Mouse (Mus musculus) left cerebral cortex, adult 9 months (tissue): Measurements from ENCODE around the gene Fut1.
"Not testable (repeated sequence)": the region's sequence is repeated elsewhere in the genome, so short reads cannot be mapped to it uniquely, and the experiment has no call there.

Source experiments
- DNase-seq, 2 experiments: peaks; one replicate each; pipeline ENCODE4 v3.0.0; 2022; ENCODE audit warnings: low spot score in 2 of 2

Fut1 gene

DNA sequence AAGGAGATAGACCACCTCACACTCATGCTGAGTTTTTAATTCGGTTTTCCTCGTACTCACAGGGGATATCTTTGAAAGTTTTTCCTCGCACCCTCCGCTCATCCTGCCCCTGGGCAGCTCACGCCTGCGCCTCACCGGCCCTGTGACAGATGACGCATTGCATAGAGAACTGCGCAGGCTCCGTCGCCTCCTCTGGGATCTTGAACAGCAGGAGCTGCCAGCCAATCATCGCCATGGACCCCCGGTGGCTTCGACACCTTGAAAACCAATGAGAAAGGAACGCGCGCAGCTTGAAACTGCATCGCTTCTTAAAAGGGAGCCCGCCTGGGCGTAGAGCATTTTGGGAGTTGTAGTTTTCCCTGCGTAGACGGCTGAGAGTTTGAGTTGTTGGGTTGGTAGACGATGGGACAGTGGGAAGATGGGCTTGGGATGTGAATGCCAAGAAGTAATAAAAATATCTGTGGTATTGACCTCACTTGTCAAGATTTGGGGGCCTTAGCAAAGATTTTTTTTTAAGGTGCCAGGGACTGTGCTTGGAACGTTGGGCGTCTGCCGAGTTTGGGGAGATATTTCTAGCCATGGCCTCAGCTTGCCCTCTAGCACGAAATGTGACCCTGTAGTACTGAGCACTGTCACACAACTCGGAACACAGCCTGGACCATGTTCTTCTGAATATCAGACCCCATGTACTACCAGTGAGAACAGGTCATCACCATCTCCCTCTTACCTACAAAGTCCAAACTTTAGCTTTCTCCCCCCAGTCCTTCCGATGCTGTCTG is 21.7 kb downstream of the Fut1 start:
- DNase-seq, result peak; percentile 94 to 97

DNA sequence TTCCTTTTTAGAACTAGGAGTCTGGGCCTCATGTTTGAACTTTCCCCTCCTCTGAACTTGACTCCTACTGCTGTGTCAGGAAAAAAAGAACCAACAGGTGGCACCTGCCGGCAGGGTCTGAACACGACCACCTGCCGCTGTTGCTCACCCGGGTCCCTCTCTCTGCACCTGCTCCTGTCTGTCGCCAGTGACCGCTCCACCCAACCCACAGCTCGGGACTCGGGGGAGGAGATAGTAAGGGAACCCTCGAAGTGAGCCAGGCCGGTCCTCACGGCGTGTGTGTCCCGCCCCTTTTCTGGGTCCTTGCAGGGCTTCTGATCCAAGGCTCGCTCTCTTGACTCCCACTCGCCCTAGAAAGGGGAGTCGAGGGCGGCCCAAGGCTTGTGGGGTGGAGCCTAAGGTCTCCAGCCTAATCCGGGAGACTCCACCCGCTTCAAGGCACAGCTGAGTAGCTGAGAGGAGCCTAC is 22.5 kb downstream of the Fut1 start, which contains the start of gene Mamstr:
TSS of gene Mamstr (plus strand) at position 417 of the 467 bp plus-strand sequence.
- DNase-seq, result no peak

- DNase-seq, result no peak
Observed at GRCm38 (mm10) chr7:45640191-45640957, 23.3 kb downstream of the Fut1 start.

GRCm38 (mm10) chr7:45641391-45642040 is 24.4 kb downstream of the Fut1 start:
- no peak for DNase-seq

GRCm38 (mm10) chr7:45642083-45642482 is 25.0 kb downstream of the Fut1 start:
- no peak for DNase-seq

- DNase-seq, result no peak
Observed at GRCm38 (mm10) chr7:45642503-45643255, 25.6 kb downstream of the Fut1 start.

GRCm38 (mm10) chr7:45643441-45644178 is 26.5 kb downstream of the Fut1 start:
- peak; percentile 95 to 96 for DNase-seq

DNA sequence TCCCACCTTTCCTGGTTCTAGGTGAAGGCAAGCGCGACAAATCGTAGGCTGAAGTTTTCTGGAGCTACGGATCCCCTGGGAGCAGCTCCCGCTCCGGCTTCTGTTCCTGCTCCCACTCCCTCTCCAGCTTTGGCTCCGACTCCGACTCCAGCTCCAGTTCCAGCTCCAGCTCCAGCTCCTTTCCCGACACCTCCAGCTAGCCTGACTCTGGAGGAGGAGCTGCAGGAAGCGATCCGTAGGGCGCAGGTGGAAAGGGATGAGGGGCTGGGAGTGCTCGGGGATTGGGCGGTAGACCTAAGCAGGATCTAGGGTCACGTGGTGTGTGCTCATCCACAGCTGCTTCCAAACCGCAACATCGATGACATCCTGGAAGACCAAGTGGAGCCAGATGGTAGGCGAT is 27.1 kb downstream of the Fut1 start:
- peak; percentile 71 to 81 for DNase-seq

DNA sequence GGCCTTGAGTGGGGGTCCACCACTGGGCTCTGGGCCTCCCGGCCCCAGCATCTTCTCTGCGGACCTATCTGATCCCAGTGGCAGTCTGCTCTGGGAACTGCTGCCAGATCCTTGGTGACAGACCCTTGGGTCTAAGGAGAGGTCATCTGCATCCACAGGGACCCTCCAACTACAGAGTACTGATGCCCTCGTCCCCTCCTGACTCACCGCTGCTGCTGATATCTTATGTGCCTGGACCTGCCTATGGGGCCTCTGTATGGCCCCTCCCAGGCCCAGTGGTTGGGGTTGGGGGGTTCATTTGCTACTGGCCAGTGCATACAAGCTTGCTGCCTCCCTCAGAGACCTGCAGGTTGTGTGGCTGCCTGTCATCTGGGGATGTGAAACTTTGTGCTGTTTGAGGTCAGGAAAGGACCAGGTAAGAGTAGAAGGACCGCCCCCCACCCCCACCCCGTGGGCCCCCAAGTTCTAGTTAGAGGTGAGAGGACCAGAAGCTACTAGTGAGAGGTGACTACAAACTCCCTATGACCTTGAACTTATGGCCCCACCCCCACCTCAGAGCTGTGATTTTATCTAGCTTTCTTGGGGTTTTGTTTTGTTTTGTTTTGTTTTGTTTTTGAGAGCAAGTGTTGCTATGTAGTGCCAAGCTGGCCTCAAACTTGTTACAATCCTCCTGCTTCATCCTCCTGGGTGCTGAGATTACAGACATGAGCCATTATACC is 27.9 kb downstream of the Fut1 start:
- DNase-seq, result no peak

DNA sequence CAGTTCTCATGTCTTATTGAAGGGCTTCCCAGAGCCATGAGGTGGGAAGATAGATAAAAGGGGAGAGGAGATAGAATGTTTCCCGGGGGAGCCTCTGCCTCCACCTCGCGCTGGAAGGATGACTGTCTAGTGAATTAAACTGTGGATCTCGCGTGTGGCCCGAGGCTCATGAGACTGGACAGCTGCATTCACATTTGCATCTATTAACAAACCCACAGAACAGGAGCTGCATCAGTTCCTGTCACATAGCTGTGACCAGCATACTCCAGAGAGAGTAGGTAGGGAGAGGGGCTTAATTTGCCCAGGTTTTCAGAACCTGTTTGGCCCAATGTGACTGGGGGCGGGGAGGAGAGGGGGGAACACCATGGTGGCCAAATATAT is 28.5 kb downstream of the Fut1 start:
- DNase-seq, result no peak

DNA sequence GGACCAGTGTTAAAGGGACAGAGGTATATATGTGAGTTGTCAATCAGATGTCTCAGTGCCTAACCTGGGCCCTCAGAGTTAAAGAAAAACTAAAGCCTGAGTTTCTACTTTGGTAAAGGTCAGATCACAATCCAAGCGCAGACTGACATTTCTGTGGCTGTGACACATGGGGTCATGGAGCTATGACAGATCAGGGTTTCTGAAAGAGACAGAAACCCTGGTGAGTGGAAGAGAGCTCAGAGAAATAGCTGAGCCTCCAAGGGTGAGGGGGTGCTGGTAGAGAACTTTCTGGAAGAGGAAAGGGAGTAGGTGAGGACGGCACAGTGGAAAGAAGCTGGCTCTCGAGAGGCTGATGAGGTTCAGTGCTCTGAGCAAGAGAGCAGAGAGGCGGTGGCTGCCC is 29.6 kb downstream of the Fut1 start:
- no peak for DNase-seq

DNA sequence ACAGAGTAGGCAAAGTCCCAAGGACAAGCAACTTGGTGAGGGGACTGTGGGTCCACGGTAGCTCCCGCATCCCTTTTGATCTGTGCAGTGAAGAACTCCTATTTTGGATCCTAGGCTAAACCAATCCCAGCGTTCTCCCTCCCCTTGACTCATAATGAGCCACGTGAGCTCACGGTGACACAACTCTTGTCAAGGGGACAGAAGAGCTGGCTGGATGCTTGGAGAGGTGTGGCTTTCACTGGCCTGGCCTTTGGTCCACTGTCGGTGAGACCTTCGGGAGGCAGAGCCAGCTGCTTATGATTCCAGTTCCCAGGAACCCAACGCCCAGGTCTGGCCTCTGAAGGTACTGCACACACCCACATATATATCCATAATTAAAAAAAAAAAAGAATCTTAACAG is 32.3 kb downstream of the Fut1 start:
- no peak for DNase-seq

DNA sequence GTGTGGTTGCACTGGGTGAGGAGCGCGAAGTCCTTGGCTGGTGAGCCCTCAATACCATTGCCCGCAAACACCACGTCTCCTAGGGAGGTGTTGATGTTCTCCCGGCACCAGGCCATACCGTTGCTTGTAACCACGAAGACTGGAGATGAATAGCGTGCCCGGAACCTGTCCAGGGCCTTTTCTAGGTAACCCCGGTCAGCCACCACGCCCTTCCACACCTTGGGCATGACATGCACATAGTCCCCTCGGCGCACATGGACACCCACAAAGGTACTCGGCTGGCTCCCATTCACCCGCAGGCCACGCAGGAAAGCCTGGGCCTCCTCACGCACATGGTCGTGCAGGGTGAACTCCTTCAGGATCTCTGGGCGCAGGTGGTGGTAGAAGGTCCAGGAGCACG is 33.4 kb downstream of the Fut1 start:
- not testable (repeated sequence) for DNase-seq

- DNase-seq, result no peak
Observed at GRCm38 (mm10) chr7:45654424-45655047, 37.4 kb downstream of the Fut1 start.

DNA sequence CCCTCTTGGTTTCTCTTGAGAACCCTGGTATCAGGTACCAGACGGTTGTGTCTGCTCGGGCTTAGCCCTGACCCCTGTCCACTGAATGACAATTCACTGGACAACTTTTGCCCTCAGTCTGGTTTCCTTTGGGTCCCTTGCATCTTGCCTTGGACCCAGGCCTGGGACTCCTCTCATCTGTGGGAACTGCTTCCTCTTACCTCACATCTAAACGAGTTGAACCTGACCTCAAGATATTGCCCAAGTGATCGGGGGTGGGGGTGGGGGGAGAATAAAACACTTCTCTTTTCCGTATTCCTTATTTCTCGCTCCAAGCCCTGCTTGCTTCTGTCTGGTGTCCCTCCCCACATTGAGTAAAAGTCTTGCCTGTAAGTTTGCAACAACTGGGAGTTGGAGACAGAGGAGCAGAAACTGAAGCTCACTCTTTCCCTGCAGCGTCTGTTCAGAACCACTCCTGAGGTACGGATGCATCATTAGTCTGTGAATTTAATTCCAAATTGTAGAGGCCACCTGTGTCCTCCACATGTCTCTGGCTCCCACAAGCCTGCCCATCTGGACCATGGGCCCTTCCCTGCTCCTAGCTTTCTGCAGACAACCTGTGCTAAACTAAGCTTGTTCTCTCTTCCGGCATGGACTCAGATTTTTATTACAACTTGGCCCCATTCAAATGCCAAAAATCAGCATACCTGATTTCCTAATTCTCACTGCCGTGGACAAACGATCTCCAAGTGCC is 43.8 kb downstream of the Fut1 start:
- no peak for DNase-seq

GRCm38 (mm10) chr7:45661702-45662101 is 44.6 kb downstream of the Fut1 start:
- DNase-seq, result not testable (repeated sequence)

DNA sequence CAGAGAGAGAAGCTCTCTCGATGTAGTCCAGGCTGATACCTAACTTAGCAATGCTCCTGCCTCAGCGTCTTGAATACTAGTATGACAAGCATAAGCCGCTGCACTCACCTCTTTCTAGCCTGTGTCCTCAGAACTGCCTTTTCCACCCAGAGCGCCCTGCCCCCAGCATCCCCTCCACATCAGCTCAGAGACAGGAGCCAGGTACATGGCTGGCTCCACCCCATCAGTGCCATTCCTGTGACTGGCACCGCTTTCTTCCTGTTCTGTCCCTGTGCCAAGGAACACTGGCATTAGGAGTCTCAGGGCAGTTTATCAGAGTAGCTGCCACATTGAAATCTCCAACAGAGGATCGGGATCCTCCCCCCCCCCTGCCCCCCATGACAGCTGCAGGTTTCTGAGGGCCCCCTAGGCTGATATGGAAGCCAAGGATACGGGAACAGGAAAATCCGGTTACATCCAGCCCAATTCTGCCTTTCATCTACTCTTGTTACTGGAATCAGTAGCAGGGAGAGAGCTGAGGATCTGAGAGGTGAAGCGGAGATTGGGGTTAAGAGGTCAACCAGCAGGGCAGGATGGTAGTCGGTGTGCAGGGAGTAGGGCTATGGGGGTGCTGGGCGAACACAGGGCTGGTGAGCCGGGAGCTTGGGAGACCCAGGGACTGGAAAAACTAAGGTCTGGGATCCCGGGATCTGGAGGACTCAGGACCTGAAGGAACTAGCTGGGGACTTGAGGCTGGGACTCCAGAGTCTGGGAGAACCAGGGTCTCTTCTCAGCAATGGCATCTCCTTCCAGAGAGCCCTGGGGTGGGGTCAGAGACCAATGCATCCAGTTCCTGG is 48.4 kb downstream of the Fut1 start:
- no peak for DNase-seq

GRCm38 (mm10) chr7:45666161-45666560 is 49.1 kb downstream of the Fut1 start, which contains the start of gene Fut2:
TSS of gene Fut2 (minus strand) at chr7:45666394.
- no peak for DNase-seq
